Mouse (Mus musculus): ENCODE data around the gene Zfp687.

Gene Zfp687

DNA sequence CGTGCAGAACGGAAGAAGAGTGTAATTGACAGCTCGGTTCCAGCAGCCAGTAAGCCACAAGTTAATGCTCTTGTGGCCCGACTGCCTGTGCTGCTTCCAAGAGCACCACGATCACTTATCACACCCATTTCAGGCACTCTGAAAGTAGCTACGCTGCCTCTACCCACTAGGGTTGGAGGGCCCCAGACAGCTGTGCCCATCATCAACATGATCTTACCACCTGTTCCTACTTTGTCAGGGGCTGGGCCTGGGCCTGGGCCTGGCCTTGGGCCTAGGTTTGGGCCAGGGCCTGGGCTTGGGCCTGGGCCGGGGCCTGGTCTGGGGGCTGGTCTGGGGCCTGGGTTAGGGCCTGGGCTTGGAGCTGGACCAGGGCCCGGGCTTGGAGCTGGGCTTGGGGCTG, 57.0 kb downstream of the Zfp687 start:
- no peak for DNase-seq
